Mouse (Mus musculus) frontal cortex, adult (tissue): ENCODE measurements around the gene Nkiras2.
"Not testable (repeated sequence)": the region's sequence is repeated elsewhere in the genome, so short reads cannot be mapped to it uniquely, and the experiment has no call there.

Source experiments
- ATAC-seq: cut with Nextera tagmentation; 2 replicates; pipeline ENCODE4 v1.9.2; 2017; ENCODE audit warnings: mild to moderate bottlenecking, moderate library complexity, mixed read lengths; ENCODE audit not compliant: low TSS enrichment

The Nkiras2 gene

GRCm38 (mm10) chr11:100628056-100628455 lies 9.0 kb downstream of the Nkiras2 start:
- ATAC-seq, result no peak

- no peak for ATAC-seq
These were observed 9.9 kb downstream of the Nkiras2 start for GRCm38 (mm10) chr11:100628862-100629352.

GRCm38 (mm10) chr11:100634530-100634929 lies 15.5 kb downstream of the Nkiras2 start:
- no peak for ATAC-seq

GRCm38 (mm10) chr11:100640159-100640906 lies 21.3 kb downstream of the Nkiras2 start:
- peak; percentile 95 for ATAC-seq

GRCm38 (mm10) chr11:100643612-100644575 lies 24.9 kb downstream of the Nkiras2 start:
- ATAC-seq, result no peak

GRCm38 (mm10) chr11:100646265-100646664 lies 27.2 kb downstream of the Nkiras2 start:
- ATAC-seq, result no peak

- ATAC-seq, result no peak
These were observed 29.4 kb downstream of the Nkiras2 start for GRCm38 (mm10) chr11:100648405-100648804.

GRCm38 (mm10) chr11:100651205-100651604 lies 32.2 kb downstream of the Nkiras2 start:
- no peak for ATAC-seq

GRCm38 (mm10) chr11:100651748-100652147 lies 32.7 kb downstream of the Nkiras2 start:
- ATAC-seq, result no peak

GRCm38 (mm10) chr11:100655589-100655988 lies 36.5 kb downstream of the Nkiras2 start:
- ATAC-seq, result not testable (repeated sequence)

- no peak for ATAC-seq
These were observed 37.4 kb downstream of the Nkiras2 start for GRCm38 (mm10) chr11:100656458-100656857.

- no peak for ATAC-seq
These were observed 40.8 kb downstream of the Nkiras2 start for GRCm38 (mm10) chr11:100659806-100660205.

- no peak for ATAC-seq
These were observed 52.0 kb downstream of the Nkiras2 start for GRCm38 (mm10) chr11:100671049-100671448.

- ATAC-seq, result no peak
These were observed 52.9 kb downstream of the Nkiras2 start for GRCm38 (mm10) chr11:100671956-100672355.

- ATAC-seq, result peak; percentile 41; the same call in 1 of the 2 replicates
These were observed 54.1 kb downstream of the Nkiras2 start for GRCm38 (mm10) chr11:100673169-100673568.
